Mouse (Mus musculus) hindbrain, postnatal 0 days (tissue): ENCODE measurements around the gene Cacng3. TPM values are rescaled to one million over a fixed set of nuclear protein-coding genes. Genes with fewer than 3 reads are reported as not detected.

ENCODE experiments used
- ATAC-seq: fragments of 200-750 bp; cut with Nextera tagmentation; 2 replicates; pipeline ENCODE4 v1.8.0; 2017; ENCODE audit warnings: mild to moderate bottlenecking, moderate TSS enrichment, moderate library complexity
- DNase-seq: peaks from one replicate; pipeline ENCODE4 v3.0.0-alpha.2; 2015; ENCODE audit warnings: low spot score
- H3K27ac ChIP-seq: fragments of 300-500 bp; sonication (generic); 2 replicates; pipeline ENCODE4 v1.5.1; 2014; ENCODE audit warnings: mild to moderate bottlenecking
- H3K27me3 ChIP-seq: fragments of 300-500 bp; sonication (generic); 2 replicates; pipeline ENCODE4 v1.6.1; 2014; ENCODE audit warnings: low read length, mixed read lengths; ENCODE audit not compliant: insufficient read depth
- H3K36me3 ChIP-seq: fragments of 300-500 bp; sonication (generic); 2 replicates; pipeline ENCODE4 v1.6.1; 2014; ENCODE audit warnings: low read length, mixed read lengths; ENCODE audit not compliant: insufficient read depth
- H3K4me1 ChIP-seq: fragments of 300-500 bp; sonication (generic); 2 replicates; pipeline ENCODE4 v1.6.1; 2014; ENCODE audit warnings: antibody characterized with exemption, low read length, mixed read lengths; ENCODE audit not compliant: insufficient read depth
- H3K4me2 ChIP-seq: fragments of 300-500 bp; sonication (generic); 2 replicates; pipeline ENCODE4 v1.6.1; 2014; ENCODE audit warnings: low read depth, mild to moderate bottlenecking, low read length, moderate library complexity, mixed read lengths
- H3K4me3 ChIP-seq: fragments of 300-500 bp; sonication (generic); 2 replicates; pipeline ENCODE4 v1.5.1; 2014; ENCODE audit warnings: low read length
- H3K9ac ChIP-seq: fragments of 300-500 bp; sonication (generic); replicated peaks from 2 replicates; pipeline ENCODE4 v1.6.1; 2014; ENCODE audit warnings: mild to moderate bottlenecking, low read length, moderate library complexity, mixed read lengths
- H3K9me3 ChIP-seq: fragments of 300-500 bp; sonication (generic); 2 replicates; pipeline ENCODE4 v1.6.1; 2016; ENCODE audit warnings: low read length, mixed read lengths
- CTCF ChIP-seq: IDR thresholded peaks from 2 replicates; pipeline ENCODE4 v1.5.1; 2016; ENCODE audit warnings: antibody characterized with exemption, control low read depth, low read depth
- WGBS: fragments of 180-500 bp; shearing (Covaris S2); extraction: QIAGEN DNeasy Blood & Tissue Kit; methylation state at CpG from one replicate; pipeline ENCODE4 v1.1.7; 2014; 5-methylcytosine and 5-hydroxymethylcytosine counted together
- polyA plus RNA-seq: library from polyadenylated mRNA; unstranded; fragments of >200 nt; fragmentation: Nextera tagmentation; extraction: Ambion mirVana; gene quantifications from 2 replicates; pipeline ENCODE4 v1.2.1, GENCODE M21; 2015
- total RNA-seq: library from RNA; depleted of rRNA; stranded (reverse); fragments of >200 nt; gene quantifications from 2 replicates; pipeline ENCODE4 v1.2.3, GENCODE M21; 2014

The Cacng3 gene
- total and polyA plus RNA-seq, 2 experiments from 2014 or later, result 11.2 to 28.5 TPM

- Histone ChIP-seq H3K27ac (no peak overlapping the region), H3K4me3 (no peak overlapping the region), H3K9ac (no peak overlapping the region), H3K4me2 (no peak overlapping the region), H3K36me3 (no peaks in the 10 kb centered on the region), H3K4me1 (no peaks in the 10 kb centered on the region), H3K9me3 (no peaks in the 10 kb centered on the region), H3K27me3 (no peaks in the 10 kb centered on the region)
- WGBS, result 31% methylated on average over 5 of the region's 5 CpGs
- ATAC-seq (peak; percentile 55; the same call in 1 of the 2 replicates), DNase-seq (peak; percentile 23)
- no peak for TF ChIP-seq CTCF
Observed at GRCm38 (mm10) chr7:122738541-122738940, 68.2 kb downstream of the Cacng3 start.

GRCm38 (mm10) chr7:122740663-122741062 lies 70.4 kb downstream of the Cacng3 start:
- Histone ChIP-seq H3K27me3 (no peaks in the 10 kb centered on the region), H3K9me3 (no peaks in the 10 kb centered on the region), H3K27ac (no peak overlapping the region), H3K4me3 (no peak overlapping the region), H3K4me2 (no peak overlapping the region), H3K36me3 (no peaks in the 10 kb centered on the region), H3K4me1 (no peaks in the 10 kb centered on the region), H3K9ac (no peak overlapping the region)
- WGBS, result 83% methylated on average over 2 of the region's 2 CpGs
- DNase-seq (no peak), ATAC-seq (no peak)
- no peak for TF ChIP-seq CTCF

GRCm38 (mm10) chr7:122755920-122756603 lies 85.8 kb downstream of the Cacng3 start:
- 70% methylated on average over 5 of the region's 5 CpGs for WGBS
- no peaks in the 10 kb centered on the region for H3K4me1 ChIP-seq
- TF ChIP-seq CTCF, result no peak
- no peak overlapping the region for H3K4me3 ChIP-seq
- H3K27ac ChIP-seq, result no peak overlapping the region
- H3K27me3 ChIP-seq, result no peaks in the 10 kb centered on the region
- H3K9me3 ChIP-seq, result no peaks in the 10 kb centered on the region
- no peak overlapping the region for H3K9ac ChIP-seq
- ATAC-seq, result no peak
- no peaks in the 10 kb centered on the region for H3K36me3 ChIP-seq
- DNase-seq, result no peak
- no peak overlapping the region for H3K4me2 ChIP-seq

- Histone ChIP-seq H3K27ac (no peak overlapping the region), H3K9me3 (no peaks in the 10 kb centered on the region), H3K4me1 (no peaks in the 10 kb centered on the region), H3K4me3 (no peak overlapping the region), H3K4me2 (no peak overlapping the region), H3K27me3 (no peaks in the 10 kb centered on the region), H3K36me3 (no peaks in the 10 kb centered on the region), H3K9ac (no peak overlapping the region)
- ATAC-seq, result no peak
- WGBS, result 61% methylated on average over 3 of the region's 3 CpGs
- DNase-seq, result no peak
- no peak for TF ChIP-seq CTCF
Observed at GRCm38 (mm10) chr7:122758645-122759044, 88.4 kb downstream of the Cacng3 start.

GRCm38 (mm10) chr7:122764506-122764905 lies 94.2 kb downstream of the Cacng3 start:
- 70% methylated on average over 5 of the region's 5 CpGs for whole genome bisulfite sequencing
- no peak overlapping the region for H3K4me2 ChIP-seq
- DNase-seq, result no peak
- no peaks in the 10 kb centered on the region for H3K36me3 ChIP-seq
- H3K4me1 ChIP-seq, result no peaks in the 10 kb centered on the region
- no peak overlapping the region for H3K27ac ChIP-seq
- H3K27me3 ChIP-seq, result no peaks in the 10 kb centered on the region
- no peaks in the 10 kb centered on the region for H3K9me3 ChIP-seq
- H3K4me3 ChIP-seq, result no peak overlapping the region
- TF ChIP-seq CTCF, result no peak
- no peak for ATAC-seq
- no peak overlapping the region for H3K9ac ChIP-seq

- Histone ChIP-seq H3K27me3 (no peaks in the 10 kb centered on the region), H3K4me1 (no peaks in the 10 kb centered on the region), H3K9ac (no peak overlapping the region), H3K27ac (no peak overlapping the region), H3K9me3 (no peaks in the 10 kb centered on the region), H3K36me3 (no peaks in the 10 kb centered on the region), H3K4me2 (no peak overlapping the region), H3K4me3 (no peak overlapping the region)
- TF ChIP-seq CTCF, result no peak
- WGBS, result 87% methylated on average over 27 of the region's 27 CpGs
- no peak for ATAC-seq
- DNase-seq, result no peak
Observed at GRCm38 (mm10) chr7:122768292-122769020, 98.2 kb downstream of the Cacng3 start.

GRCm38 (mm10) chr7:122779601-122780000 lies 109.3 kb downstream of the Cacng3 start:
- ATAC-seq, result no peak
- Histone ChIP-seq H3K4me3 (no peak overlapping the region), H3K9me3 (no peaks in the 10 kb centered on the region), H3K4me2 (no peak overlapping the region), H3K4me1 (no peaks in the 10 kb centered on the region), H3K27ac (no peak overlapping the region), H3K36me3 (no peaks in the 10 kb centered on the region), H3K27me3 (no peaks in the 10 kb centered on the region), H3K9ac (no peak overlapping the region)
- no peak for TF ChIP-seq CTCF
- DNase-seq, result no peak
- 71% methylated on average over 7 of the region's 7 CpGs for WGBS
